Mouse (Mus musculus) layer of hippocampus, adult 9-10 months (tissue): ENCODE results near the gene Klhl18.

Experiments used
- DNase-seq: peaks from one replicate; pipeline ENCODE4 v3.0.0; 2022; ENCODE audit warnings: low spot score

Gene Klhl18

GRCm38 (mm10) chr9:110476124-110477091 is at the start of gene Klhl18, which contains the start of gene Kif9:
Klhl18 (minus strand) TSS chr9:110476694.
Kif9 (plus strand) TSS chr9:110476958.
- peak; percentile 98 for DNase-seq

GRCm38 (mm10) chr9:110525737-110526136 is 49.2 kb upstream of the Klhl18 start:
- DNase-seq, result no peak

- DNase-seq, result no peak
These were observed 14.4 kb upstream of the Klhl18 start for GRCm38 (mm10) chr9:110490913-110491312.

GRCm38 (mm10) chr9:110488841-110489240 is 12.3 kb upstream of the Klhl18 start:
- DNase-seq, result no peak

GRCm38 (mm10) chr9:110478639-110479038 is 2.1 kb upstream of the Klhl18 start:
- no peak for DNase-seq

- DNase-seq, result no peak
These were observed 1.5 kb upstream of the Klhl18 start for GRCm38 (mm10) chr9:110477951-110478350.

GRCm38 (mm10) chr9:110466179-110466578 is 10.3 kb downstream of the Klhl18 start:
- DNase-seq, result no peak

GRCm38 (mm10) chr9:110465336-110465735 is 11.2 kb downstream of the Klhl18 start:
- no peak for DNase-seq

- no peak for DNase-seq
These were observed 12.4 kb downstream of the Klhl18 start for GRCm38 (mm10) chr9:110463983-110464591.

- no peak for DNase-seq
These were observed 14.2 kb downstream of the Klhl18 start for GRCm38 (mm10) chr9:110462321-110462720.

GRCm38 (mm10) chr9:110460884-110461815 is 15.3 kb downstream of the Klhl18 start:
- DNase-seq, result no peak

- no peak for DNase-seq
These were observed 17.3 kb downstream of the Klhl18 start for GRCm38 (mm10) chr9:110459145-110459727.

GRCm38 (mm10) chr9:110457926-110458325 is 18.6 kb downstream of the Klhl18 start:
- DNase-seq, result no peak

GRCm38 (mm10) chr9:110452523-110452922 is 24.0 kb downstream of the Klhl18 start:
- no peak for DNase-seq

GRCm38 (mm10) chr9:110448857-110449617 is 27.5 kb downstream of the Klhl18 start:
- DNase-seq, result peak; percentile 63

GRCm38 (mm10) chr9:110448356-110448755 is 28.1 kb downstream of the Klhl18 start:
- DNase-seq, result no peak

- no peak for DNase-seq
These were observed 35.9 kb downstream of the Klhl18 start for GRCm38 (mm10) chr9:110440559-110440958.

GRCm38 (mm10) chr9:110440049-110440448 is 36.4 kb downstream of the Klhl18 start:
- no peak for DNase-seq

GRCm38 (mm10) chr9:110436041-110436440 is 40.5 kb downstream of the Klhl18 start:
- no peak for DNase-seq

- DNase-seq, result no peak
These were observed 43.4 kb downstream of the Klhl18 start for GRCm38 (mm10) chr9:110433045-110433444.

- DNase-seq, result peak; percentile 45
These were observed 45.3 kb downstream of the Klhl18 start for GRCm38 (mm10) chr9:110431241-110431640.
